In the genomic region with DNA sequence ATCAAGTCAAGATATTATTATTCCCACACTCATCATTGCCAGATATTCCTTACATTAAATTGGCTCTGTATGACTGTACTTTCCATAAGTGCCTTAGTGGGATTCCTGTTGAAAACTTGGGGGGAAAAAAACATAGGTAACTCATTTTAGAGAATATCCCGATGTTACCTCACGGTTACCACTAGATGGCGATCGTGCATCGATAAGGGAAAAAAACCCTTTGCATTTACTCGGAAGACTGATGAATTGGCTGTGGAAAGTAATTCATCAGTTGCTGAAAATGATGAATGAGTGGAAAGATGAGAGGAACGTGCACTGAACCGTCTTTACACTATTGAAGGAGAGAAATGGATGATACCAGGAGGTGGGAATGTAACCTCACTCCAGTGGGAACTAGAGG, we compare ENCODE assay signal across 9 mouse cellular contexts.
A peak's percentile ranks its signal among the peaks of the same experiment; 100 is the strongest.
DNase-seq lines count a peak whose midpoint lies in the region; ATAC-seq and TF ChIP-seq lines count a peak whose summit lies in the region.
"Had no signal": no experiment of that assay in that cellular context is flagged by ENCODE, and none has a peak within 500 bp of the region (broad histone marks: within the 10 kb centered on the region; RNA-seq: fewer than 3 reads in every experiment).

No protein-coding gene starts in this region.

- no peak overlapping the region for H3K27ac ChIP-seq in lung, embryonic 14.5 days (ENCODE audit: low read depth)
- H3K27ac ChIP-seq: liver, embryonic 15.5 days had no signal

- peak; percentile 4 for DNase-seq in gastrocnemius, postnatal 10 days
- no peak for DNase-seq in gastrocnemius, adult 18-20 months (ENCODE audit: low spot score)
- peak; percentile 51 for DNase-seq in lung, embryonic 14.5 days
- no peak for DNase-seq in lung, postnatal 10 days
- DNase-seq in c-Kit-positive CD71-negative TER-119-negative erythroid progenitor cells, embryonic 14.5 days (ENCODE audit: low read depth) = peak; percentile 23
- peak; percentile 45 for DNase-seq in splenic B cell, adult 2 months (ENCODE audit: low read depth, low spot score)
- DNase-seq in ovary, postnatal 10 days (ENCODE audit: low spot score) = no peak
- DNase-seq in urinary bladder, postnatal 36 days (ENCODE audit: low spot score in 2 of 2) = no peak

- H3K9me3 ChIP-seq in lung, embryonic 14.5 days (ENCODE audit: low read depth, low read length) = no peaks in the 10 kb centered on the region
- H3K9me3 ChIP-seq: liver, embryonic 15.5 days had no signal

- 14% methylated on average over 8 of the region's 8 CpGs for WGBS in lung, embryonic 14.5 days

- no peak overlapping the region for H3K9ac ChIP-seq in lung, embryonic 14.5 days
- H3K9ac ChIP-seq: liver, embryonic 15.5 days had no signal

- H3K27me3 ChIP-seq in lung, embryonic 14.5 days (ENCODE audit: insufficient read depth, low read length) = no peaks in the 10 kb centered on the region
- H3K27me3 ChIP-seq in splenic B cell, adult 2 months (ENCODE audit: control insufficient read depth, insufficient read depth, low read length, poor library complexity, severe bottlenecking) = no peaks in the 10 kb centered on the region
- H3K27me3 ChIP-seq: liver, embryonic 15.5 days had no signal

- no peaks in the 10 kb centered on the region for H3K36me3 ChIP-seq in lung, embryonic 14.5 days (ENCODE audit: insufficient read depth)
- H3K36me3 ChIP-seq in splenic B cell, adult 2 months (ENCODE audit: control insufficient read depth, insufficient read depth, low read length, poor library complexity, severe bottlenecking) = no peaks in the 10 kb centered on the region
- H3K36me3 ChIP-seq: liver, embryonic 15.5 days had no signal

- no peak for ATAC-seq in lung, embryonic 14.5 days (ENCODE audit: insufficient read depth)

- H3K4me1 ChIP-seq in lung, embryonic 14.5 days (ENCODE audit: insufficient read depth) = no peaks in the 10 kb centered on the region
- H3K4me1 ChIP-seq: liver, embryonic 15.5 days had no signal

- peak; percentile 63 for TF ChIP-seq CTCF in lung, embryonic 14.5 days (IDR thresholded peaks at IDR 0.05; ENCODE audit: low read depth)

- no peak overlapping the region for H3K4me3 ChIP-seq in lung, embryonic 14.5 days (ENCODE audit: low read depth, low read length)
- H3K4me3 ChIP-seq: liver, embryonic 15.5 days had no signal

- H3K4me2 ChIP-seq in lung, embryonic 14.5 days = no peak overlapping the region
- H3K4me2 ChIP-seq: liver, embryonic 15.5 days had no signal

Comparison
In these comparisons a context has a peak if more than half of its experiments do, and no peak if none do; other contexts are left out.
1. DNase-seq: peak in gastrocnemius, postnatal 10 days (single experiment), lung, embryonic 14.5 days (single experiment), c-Kit-positive CD71-negative TER-119-negative erythroid progenitor cells, embryonic 14.5 days (single experiment) and splenic B cell, adult 2 months (single experiment); none in gastrocnemius, adult 18-20 months (single experiment), lung, postnatal 10 days (single experiment), ovary, postnatal 10 days (single experiment) and urinary bladder, postnatal 36 days (0 of 2).